Mouse (Mus musculus) retina, postnatal 1 day (tissue): ENCODE data around the gene Aunip.

ENCODE experiments used
- DNase-seq: peaks from one replicate; pipeline ENCODE4 v3.0.0-alpha.2; 2012

Gene Aunip

DNA sequence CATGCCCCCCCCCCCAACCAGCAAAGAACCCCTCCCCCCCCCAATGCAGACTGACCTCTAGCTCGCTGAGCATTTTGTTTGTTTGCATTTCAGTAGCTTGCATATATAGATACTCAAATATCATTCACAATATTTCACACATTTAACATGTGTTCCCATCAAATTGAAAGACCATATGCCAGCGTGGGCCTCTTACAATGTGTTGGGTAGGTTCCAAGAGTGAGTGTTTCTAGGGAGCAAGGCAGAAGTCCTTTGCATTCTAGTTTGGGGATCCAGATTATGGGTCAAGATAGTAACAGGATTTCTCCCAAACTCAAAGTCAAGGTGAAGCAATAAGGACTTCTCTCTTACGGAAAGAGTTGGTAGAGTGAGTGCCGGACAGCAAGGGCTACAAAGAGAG, 7.7 kb downstream of the Aunip start:
- no peak for DNase-seq

DNA sequence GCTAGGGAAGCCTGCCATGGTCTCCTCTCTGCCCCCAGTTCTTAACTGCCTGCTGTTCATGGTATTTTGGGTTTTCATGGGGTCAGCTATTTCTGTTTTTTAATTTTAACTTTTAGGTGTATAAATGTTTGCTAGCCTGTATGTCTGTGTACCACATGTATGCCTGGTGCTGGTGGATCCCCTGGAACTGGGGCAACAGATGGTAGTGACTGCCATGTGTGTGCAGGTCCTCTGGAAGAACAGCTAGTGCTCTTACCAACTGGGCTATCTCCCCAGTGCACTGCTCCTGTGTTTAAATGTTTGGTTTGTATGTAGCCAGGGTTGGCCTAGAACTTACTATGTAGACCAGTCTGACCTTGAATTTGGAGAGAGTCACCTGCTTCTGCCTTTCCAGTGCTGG, 8.5 kb downstream of the Aunip start:
- no peak for DNase-seq

GRCm38 (mm10) chr4:134523447-134523846, 12.6 kb downstream of the Aunip start:
- DNase-seq = no peak

DNA sequence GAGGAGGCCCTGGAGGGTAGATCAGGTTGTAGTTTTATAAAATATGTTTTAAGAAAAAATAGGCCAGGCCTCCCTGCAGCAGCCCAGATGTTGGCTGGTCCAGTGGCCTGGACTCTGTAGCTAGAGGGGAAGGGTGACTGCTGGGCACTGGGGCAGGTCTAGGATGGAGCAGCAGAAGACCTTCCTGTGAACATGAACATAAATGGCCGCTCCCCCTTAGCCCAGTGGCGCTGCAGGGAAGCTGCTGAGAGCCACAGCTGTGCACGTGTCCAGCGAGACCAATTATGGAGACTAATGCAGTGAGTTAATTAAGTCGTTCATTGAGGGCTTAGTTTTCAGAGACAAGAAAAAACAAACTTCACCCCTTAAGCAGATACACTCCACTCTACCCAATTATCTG, 15.0 kb downstream of the Aunip start:
- peak; percentile 25 for DNase-seq

GRCm38 (mm10) chr4:134526220-134526619, 15.4 kb downstream of the Aunip start:
- DNase-seq = no peak

DNA sequence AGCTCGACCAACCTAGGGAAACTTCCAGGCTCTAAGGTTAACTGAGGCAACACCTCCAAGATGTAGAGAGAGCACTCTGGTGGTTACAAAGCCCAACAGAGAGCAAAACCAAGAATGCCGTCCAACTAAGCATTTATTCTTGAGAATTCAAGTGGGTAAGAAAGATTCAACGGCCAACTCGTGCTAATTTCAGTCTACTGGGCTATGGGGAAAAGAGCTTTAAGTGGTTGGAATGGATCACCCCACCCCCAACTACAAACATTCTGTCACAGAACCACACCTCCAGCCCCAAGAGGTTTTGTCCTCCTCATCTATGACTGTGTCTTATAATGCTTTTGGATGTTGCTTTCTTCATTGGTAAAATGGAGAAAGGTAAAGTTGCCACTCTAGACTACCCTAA, 22.1 kb downstream of the Aunip start:
- DNase-seq = no peak

- DNase-seq = no peak
These were observed 22.6 kb downstream of the Aunip start for GRCm38 (mm10) chr4:134533421-134533820.

DNA sequence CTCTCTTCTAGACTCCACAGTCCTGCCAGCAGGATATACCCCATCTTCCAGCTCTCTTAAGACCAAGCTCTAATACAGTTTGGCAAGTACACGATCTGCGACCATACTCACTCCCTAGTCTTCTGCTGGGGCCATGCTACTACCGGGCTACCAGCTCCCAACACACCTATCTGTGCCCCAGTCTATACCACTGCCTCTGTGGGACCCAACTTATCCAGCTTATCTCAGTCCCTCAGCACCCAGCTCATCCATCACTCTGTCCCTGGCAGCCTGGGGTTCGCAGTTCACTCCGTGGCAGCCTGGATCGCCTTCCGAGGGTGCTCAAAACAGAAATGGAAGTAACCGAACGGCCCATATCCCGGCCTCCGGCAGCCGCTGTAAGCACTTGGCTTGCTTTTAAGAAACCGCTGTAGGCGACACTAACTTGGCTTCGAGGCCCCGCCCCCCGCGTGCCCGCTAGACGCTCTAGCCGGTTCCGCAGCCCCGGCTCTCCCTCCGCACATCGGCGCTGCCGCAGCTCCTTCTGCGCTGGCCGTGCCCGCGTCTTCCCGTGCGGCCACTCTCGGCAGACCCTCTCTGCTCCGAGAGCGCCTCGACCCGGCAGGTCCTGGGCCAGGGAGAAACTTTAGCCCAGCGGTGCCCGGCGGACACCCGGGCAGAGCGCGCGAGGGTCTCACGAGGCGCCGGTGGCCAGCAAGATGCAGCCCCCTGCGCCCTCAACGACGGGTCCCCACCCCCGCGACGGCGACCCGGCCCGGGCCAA, 23.5 kb downstream of the Aunip start:
- peak; percentile 62 for DNase-seq

DNA sequence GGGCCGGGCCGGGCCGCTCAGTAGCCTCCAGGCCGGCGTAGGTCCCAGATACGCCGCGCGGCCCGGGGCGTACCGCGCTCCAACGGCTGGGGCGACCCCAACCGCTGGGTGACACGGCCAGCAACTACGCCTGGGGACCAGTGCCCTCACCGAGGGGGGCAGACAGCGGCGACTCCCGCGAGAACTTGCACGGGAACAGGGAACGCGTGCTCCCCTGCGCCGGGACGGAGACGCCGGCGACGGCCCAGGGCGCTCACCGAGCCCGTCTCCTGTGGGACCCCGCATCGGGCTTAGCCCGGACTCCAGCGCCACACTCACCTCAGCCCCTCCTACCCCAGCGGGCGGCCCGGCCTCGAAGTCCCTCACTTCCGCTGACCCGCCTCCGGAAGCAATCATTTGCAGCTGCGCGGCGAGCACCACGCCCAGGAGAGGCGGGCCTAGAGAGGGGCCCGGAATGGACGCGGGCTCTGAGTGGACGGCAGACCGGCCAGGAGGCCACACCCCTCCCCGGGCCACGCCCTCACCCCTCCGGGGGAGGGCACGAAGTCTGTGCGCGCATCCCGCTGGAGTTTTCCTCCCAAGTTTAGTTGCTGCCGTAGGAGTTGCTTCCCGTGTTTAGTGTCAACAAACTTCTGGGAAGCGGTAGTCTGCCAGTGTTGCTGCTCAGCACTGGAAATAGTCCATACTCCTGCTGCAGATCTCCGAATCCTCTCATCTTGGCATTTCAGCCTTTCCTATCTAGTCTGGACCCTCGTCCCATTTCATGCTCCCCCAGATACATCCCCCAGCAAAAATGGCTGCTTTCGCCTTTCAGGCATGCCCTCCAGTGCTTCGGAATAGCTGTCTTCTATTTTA, 24.4 kb downstream of the Aunip start, which contains the start of gene Mtfr1l:
TSS of gene Mtfr1l (minus strand) at position 456 of the 855 bp plus-strand sequence.
- DNase-seq = peak; percentile 98

- peak; percentile 34 for DNase-seq
These were observed 25.0 kb downstream of the Aunip start for GRCm38 (mm10) chr4:134535787-134536151.

DNA sequence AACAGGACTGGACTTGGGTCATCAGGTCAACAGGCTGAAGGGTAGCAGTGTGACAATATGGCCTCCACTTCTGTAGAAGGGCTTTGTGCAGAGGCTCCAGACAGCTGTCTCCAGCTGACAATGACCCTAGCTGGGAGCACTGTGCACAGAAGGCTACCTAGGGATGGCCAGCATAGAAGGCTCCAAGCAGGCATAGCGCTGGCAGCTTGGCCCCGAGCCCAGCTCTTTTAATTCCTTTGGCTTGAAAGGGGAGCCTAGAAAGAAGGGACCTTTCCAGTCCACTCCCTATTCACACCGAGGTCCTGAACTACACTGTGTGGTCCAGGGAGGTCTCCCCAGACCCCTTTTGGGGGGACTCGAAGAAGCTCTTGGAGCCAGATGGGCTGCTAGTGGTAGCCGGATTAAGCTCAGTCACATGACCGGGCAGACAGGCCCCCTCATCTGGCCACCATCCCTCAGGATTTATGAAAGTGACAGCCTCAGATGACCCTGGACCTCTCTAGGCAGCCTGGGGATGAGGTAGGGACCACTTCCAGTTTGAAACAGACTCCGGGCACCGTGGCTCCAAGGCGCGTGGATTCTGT, 28.3 kb downstream of the Aunip start:
- peak; percentile 50 for DNase-seq

DNA sequence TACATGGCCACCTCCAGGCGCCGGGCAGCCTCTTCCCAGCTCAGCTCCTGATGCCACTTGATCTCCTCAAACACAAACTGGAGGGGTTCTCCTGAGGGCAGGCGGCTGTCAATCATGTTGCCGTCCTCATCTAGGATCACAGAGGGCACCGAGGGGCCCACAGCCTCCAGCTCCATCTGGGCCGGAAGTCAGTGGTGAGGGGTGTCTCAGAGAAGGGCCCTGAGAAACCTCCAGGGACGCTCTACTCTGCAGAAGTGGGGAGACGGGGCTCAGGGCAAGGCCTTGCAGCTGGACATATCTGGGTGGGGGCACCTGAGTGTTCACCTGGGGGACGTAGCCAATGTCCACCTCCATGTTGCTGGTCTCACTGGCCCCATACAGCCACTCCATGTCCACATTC, 31.9 kb downstream of the Aunip start:
- DNase-seq = no peak

DNA sequence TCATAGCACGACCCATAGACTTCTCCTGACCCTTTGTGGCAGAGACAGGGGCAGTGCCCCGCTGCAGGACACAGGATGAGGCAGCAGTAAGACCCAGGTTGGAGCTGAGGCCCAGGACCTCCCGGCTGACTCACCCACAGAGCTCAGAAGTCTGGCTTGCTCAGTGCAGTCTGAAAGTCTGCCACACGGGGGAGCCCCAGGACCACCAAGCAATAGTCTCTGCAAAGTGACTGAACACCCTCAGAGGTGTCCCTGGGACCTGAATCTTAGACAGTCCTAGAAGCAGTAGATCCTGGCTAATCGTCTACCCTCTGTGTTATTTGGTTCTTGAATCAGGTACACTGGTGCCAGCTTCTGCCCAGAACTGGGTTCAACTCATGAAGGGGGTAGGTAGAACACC, 32.5 kb downstream of the Aunip start:
- peak; percentile 89 for DNase-seq

DNA sequence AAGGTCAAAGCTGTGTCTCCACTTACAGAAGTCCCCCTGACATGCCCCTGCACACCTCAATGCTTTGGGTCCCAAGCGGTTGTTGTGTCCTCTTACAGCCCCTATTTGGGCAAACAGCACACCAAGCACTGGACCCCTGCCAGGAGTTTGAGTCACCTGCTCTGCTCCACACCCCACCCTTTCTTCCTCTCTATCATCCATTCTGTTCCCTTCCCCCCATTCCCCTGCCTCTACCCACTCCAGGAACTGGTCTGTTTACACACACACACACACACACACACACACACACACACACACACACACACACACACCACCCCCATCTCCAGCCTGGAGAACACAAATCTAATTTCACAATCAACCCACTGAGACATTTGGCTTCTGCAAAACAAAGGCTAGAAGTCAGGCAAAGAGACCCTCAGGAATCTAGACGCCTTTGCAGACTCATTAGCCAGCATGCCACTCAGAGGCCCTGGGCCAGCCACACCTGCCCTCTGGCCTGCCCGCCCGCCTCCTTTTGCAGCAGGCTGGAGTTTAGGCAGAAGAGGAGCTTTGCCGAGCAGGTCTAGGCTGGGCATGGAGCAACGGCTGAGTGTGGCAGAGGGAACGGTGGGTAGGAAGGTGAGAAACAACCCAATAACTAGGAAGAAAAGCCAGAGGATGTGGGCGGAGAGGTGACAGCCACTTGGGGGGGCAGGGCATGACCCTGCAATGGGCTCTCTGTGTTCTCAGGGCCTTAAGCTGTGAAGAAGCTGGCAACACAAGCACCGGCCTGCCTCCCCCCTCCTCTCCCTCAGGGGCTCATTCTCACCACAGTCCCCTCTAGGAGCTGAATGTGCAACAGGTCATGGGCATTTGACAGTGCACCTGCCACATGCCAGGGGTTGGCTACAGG, 36.3 kb downstream of the Aunip start:
- DNase-seq = no peak

DNA sequence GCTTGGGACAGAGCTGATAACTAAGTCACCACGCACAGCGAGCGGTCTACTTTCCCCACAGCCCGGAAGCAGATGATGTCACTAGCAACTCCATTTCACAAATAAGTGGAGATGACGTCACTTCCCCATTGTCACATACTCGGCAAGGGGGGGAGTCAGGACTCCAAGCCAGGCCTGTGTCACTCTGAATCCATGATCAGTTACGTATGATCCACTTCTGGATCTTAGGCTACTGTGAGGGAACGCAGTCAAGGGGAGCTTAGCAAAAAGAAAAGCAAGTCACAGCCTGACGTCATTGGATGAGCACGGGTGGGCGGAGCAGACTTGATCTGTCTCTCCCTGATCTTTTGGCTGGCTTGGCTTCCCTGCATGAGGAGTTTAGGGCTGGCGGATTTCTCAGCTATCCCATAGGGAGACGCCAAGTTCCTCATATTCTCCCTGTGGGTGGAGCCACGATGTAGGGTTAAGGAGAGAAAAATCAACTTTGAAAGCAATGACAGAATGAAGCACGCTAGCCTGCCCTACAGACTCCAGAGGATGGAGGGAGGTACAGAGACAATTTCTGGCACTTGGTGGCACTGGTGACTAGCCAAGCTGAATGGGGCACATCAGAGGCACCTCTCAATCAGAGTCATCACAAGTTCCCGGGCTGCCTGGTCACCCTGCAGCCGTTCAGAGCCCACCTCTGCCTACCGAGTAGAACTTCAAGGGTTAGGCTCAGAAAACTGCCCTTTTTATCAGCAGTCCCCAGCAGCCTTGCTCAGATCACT, 37.6 kb downstream of the Aunip start:
- DNase-seq = no peak

DNA sequence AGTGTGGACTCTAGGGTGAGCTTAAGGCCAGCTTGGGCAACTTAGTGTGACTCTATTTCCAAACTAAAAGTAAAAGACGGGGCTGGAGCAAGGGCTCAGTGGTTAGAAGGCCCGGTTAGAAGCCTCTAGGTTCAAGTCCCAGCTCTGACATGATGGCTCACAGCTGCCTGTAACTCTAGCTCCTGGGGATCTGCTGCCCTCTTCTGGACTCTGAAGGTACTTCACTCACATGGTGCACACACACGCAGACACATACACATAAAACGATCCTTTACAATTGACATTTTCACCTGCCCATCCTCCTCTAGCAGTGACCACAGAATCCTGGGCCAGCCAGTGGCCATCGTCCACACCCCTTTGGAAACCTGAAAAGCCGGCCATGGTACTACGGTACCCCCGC, 39.1 kb downstream of the Aunip start:
- no peak for DNase-seq

GRCm38 (mm10) chr4:134551494-134552316, 40.9 kb downstream of the Aunip start, which contains the start of gene Selenon:
TSS of gene Selenon (minus strand) at chr4:134552166.
- peak; percentile 72 for DNase-seq

DNA sequence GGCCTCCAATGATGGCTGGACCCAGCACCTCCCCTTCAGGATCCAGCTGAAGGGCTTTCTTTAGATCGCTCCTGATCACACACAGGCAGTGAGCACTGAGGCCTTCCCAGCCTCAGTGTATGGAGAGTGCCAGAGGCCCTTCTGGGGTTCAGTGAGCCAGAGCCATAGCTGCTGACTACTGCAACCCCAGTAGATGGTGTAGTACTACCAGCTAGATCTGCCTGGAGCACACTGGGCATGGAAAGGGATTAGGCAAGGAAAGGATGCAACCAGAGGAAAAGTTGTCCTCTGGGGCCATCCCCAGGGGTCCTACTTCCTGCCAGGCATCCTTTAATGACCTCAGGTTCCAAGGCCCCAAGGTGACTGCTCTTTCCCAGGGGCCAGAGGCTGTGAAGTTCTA, 42.8 kb downstream of the Aunip start:
- DNase-seq = no peak

DNA sequence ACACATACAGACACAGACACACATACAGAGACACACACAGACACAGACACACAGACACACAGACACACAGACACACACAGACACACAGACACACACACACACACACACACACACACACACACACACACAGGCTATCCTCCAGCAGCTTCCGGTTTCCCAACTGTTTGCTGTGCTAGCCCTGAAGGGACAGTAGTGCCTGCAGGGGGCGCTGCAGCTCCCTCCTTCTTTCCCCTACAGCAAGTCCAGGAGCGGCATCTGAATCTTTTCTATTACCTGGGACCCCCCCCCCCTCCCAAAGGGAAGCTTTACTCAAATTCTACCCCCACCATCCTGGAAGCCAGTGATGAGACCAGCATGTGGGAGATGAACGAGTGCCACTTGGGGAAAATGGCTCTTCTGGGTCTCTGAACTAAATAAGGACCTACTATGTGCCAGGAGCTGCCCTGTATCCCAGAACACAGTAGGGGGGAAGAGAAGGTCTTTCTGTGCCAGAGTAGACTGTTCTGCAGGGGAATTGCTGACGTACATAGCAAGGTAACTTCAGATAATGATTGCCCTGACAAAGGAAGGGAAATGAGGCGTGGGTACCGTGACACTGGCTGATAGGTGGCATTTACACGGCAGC, 45.3 kb downstream of the Aunip start:
- peak; percentile 68 for DNase-seq

DNA sequence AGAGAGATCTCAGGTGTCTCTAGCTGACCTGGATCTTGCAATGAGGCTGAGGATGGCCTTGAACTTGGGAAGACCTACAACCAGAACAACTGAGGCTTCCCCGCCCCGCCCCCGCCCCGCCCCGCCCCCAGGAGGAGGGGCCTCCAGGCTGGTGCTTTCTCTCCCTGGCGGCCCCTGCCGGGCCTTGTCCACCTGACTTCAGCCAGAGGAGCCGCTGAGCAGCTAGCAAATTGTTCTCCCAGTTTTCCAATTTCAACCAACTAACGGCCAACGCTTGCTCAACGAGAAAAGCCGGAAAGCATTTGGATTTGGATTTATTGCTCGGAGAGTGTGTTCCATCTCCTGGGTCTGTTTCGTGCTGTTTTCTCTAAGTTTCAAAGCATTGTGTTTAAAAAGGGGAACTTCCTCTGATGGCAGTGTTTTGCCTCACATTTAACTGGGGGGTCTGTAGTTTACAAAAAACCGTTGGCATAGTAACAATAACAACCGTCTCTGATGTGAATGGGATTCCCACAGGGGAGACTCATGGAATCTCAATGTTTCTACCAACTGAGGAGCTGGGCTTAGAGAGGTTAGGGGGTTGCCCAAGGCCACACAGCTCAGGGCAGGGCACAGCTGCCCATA, 46.9 kb downstream of the Aunip start:
- DNase-seq = no peak
